Mouse (Mus musculus) B cell, adult (primary cell): Measurements from ENCODE around the gene Hyal4. TPM values are rescaled to one million over a fixed set of nuclear protein-coding genes. Genes with fewer than 3 reads are reported as not detected.

ENCODE experiments used
- total RNA-seq: library from RNA; stranded (reverse); gene quantifications from 4 replicates; pipeline ENCODE4 v1.2.4, GENCODE M21; 2023; ENCODE audit not compliant: inconsistent age

Gene Hyal4
- total RNA-seq, result not detected in 4 replicates

DNA sequence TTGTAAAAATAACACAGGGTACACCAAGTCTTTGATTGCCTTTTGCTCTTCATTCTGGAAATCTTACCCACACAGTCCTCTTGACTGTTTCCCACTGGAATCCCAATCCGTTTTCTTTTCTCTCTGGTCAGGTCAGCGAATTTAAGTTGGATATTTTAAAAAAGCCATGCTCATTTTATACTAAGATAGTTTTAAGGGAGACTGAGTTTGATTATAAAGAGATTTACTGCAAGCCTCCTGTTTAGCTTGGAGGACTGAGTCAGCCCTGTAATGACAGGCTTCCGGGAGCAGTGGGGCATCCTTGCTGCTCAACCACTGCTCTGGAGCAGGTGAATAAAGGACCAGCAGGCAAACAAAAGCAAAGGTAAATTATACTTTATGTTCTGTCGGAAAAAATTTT is at the start of gene Hyal4:
TSS of gene Hyal4 (plus strand) at position 301 of the 400 bp plus-strand sequence.

DNA sequence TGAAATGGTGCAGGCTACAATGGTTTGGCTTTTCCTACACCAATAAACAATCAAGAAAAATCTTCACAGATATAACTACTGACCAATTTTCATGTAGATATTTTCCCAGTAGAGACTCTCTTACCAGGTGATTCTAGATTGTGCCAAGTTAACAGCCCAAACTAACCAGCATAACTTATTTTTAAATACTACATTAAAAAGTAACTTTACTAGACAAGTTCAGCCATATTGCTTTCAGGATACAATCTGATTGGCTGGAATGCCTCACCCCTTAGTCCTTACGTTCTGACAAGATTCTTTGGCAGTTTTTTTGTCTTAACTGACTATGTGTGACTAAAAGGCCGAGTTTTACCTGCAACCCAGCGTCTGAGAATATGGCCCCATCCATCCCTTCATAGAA is 15.2 kb upstream of the Hyal4 start, which contains the start of gene Hyal6:
TSS of gene Hyal6 (plus strand) at position 301 of the 400 bp plus-strand sequence.

DNA sequence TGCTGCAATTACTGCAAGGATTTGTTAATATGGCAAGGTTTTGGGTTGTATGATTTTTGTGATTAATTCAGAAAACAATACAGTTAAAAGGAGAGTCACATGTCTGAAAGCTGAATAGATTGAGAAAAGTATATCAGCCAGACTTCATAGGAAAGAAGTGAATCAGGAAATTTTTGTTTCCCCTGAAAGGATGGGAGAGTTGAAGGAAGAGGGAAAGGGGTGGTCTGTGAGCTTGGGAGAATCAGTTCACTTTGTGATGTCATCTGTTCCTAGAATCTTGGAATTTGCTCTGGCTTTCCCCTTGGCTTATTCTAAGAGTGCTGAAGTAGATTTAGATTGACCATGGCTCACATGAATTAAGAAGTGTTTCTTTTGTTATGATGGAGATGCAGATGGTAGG is 42.8 kb downstream of the Hyal4 start, which contains the start of gene Spam1:
TSS of gene Spam1 (plus strand) at position 301 of the 400 bp plus-strand sequence.

Other genes starting within 250 kb of the Hyal4 start
- 0.13 TPM in 1 of 4 replicates, not detected in the others for gene Iqub, start 233.3 kb upstream of the Hyal4 start, total RNA-seq
- 38.6 to 45.9 TPM (median 43.5 TPM) in 4 replicates for gene Ndufa5, start 220.3 kb upstream of the Hyal4 start, total RNA-seq
- not detected in 4 replicates for gene Asb15, start 220.2 kb upstream of the Hyal4 start, total RNA-seq
- gene Lmod2, start 150.6 kb upstream of the Hyal4 start, total RNA-seq, result not detected in 4 replicates
- 47.5 to 53.7 TPM (median 50.2 TPM) in 4 replicates for gene Wasl, start 83.3 kb upstream of the Hyal4 start, total RNA-seq
- not detected in 4 replicates for gene Hyal6, start 15.1 kb upstream of the Hyal4 start, total RNA-seq
- gene Spam1, start 42.9 kb downstream of the Hyal4 start, total RNA-seq, result not detected in 4 replicates
- not detected in 4 replicates for gene Hyal5, start 109.7 kb downstream of the Hyal4 start, total RNA-seq
- not detected in 4 replicates for gene Tmem229a, start 208.0 kb downstream of the Hyal4 start, total RNA-seq